Mouse (Mus musculus) forebrain, embryonic 10.5 days (tissue): ENCODE results near the gene Dclre1b. TPM values are rescaled to one million over a fixed set of nuclear protein-coding genes. Genes with fewer than 3 reads are reported as not detected.
"Not testable (repeated sequence)": the region's sequence is repeated elsewhere in the genome, so short reads cannot be mapped to it uniquely, and the experiment has no call there.

Experiments
- DNase-seq: peaks from one replicate; pipeline ENCODE4 v3.0.0-alpha.2; 2017; ENCODE audit warnings: low spot score; ENCODE audit errors: extremely low spot score
- H3K27ac ChIP-seq: fragments of 300-500 bp; sonication (generic); 2 replicates; pipeline ENCODE4 v1.5.1; 2016; ENCODE audit warnings: mild to moderate bottlenecking
- H3K27me3 ChIP-seq: fragments of 300-500 bp; sonication (generic); 2 replicates; pipeline ENCODE4 v1.6.1; 2016; ENCODE audit warnings: mild to moderate bottlenecking; ENCODE audit not compliant: poor library complexity, severe bottlenecking
- H3K36me3 ChIP-seq: fragments of 300-500 bp; sonication (generic); replicated peaks from 2 replicates; pipeline ENCODE4 v1.6.1; 2016; ENCODE audit warnings: mild to moderate bottlenecking, moderate library complexity
- H3K4me1 ChIP-seq: fragments of 300-500 bp; sonication (generic); 2 replicates; pipeline ENCODE4 v1.6.1; 2016
- H3K4me3 ChIP-seq: fragments of 300-500 bp; sonication (generic); 2 replicates; pipeline ENCODE4 v1.5.1; 2016; ENCODE audit warnings: mild to moderate bottlenecking, moderate library complexity
- H3K9me3 ChIP-seq: fragments of 300-500 bp; sonication (generic); 2 replicates; pipeline ENCODE4 v1.6.1; 2016; ENCODE audit warnings: mild to moderate bottlenecking, moderate library complexity
- WGBS: fragments of 180-500 bp; shearing (Covaris S2); methylation state at CpG from one replicate; pipeline ENCODE4 v1.1.7; 2016; 5-methylcytosine and 5-hydroxymethylcytosine counted together
- polyA plus RNA-seq: library from polyadenylated mRNA; unstranded; fragments of >200 nt; fragmentation: Nextera tagmentation; extraction: Ambion mirVana; gene quantifications from 2 replicates; pipeline ENCODE4 v1.2.1, GENCODE M21; 2016

Dclre1b gene
- polyA plus RNA-seq, 1 experiment from 2014 or later, result 40.5 TPM

DNA sequence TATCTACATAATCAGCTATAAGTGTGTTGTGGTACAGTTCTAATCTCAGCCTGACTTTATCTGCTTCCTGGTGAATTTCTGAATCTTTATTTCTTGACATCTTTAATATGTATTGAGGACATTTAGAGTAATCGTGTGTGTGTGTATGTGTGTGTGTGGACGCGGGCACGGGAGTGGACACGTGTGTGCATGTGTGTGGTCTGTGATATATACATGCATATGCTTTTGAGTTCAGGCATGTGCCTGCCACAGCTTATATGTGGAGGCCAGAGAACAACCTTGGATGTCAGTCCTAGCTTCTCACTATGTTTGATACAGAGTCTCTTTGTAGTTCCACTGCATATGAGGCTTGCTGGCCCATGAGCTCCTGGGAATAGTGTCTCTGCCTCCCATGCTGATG lies 27.2 kb upstream of the Dclre1b start:
- Histone ChIP-seq H3K4me1 (no peaks in the 10 kb centered on the region), H3K27ac (no peak overlapping the region), H3K36me3 (no peaks in the 10 kb centered on the region), H3K4me3 (no peak overlapping the region), H3K27me3 (no peaks in the 10 kb centered on the region), H3K9me3 (no peaks in the 10 kb centered on the region; the same call in 1 of the 2 replicates)
- DNase-seq, result no peak
- WGBS, result 96% methylated on average over 5 of the region's 5 CpGs

DNA sequence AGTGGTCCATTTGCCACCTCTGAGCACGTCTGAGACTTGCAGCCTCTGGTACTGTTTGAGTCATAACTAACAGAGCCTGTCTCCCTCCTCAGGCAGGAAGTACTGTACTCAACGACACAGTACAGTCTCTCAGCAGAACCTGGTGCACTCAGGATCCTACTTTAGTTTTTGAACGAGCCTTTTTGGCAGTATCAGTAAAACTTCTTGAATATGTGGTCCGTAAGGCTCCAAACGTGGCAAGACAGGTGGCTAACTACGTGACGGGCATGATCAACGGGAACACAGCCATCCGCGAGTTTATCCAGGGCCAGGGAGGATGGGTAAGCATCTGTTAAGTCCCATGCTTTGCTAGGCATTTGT lies 26.7 kb upstream of the Dclre1b start:
- 89% methylated on average over 10 of the region's 10 CpGs for WGBS
- H3K4me3 ChIP-seq, result no peak overlapping the region
- H3K9me3 ChIP-seq, result no peaks in the 10 kb centered on the region; the same call in 1 of the 2 replicates
- H3K36me3 ChIP-seq, result no peaks in the 10 kb centered on the region
- H3K27me3 ChIP-seq, result no peaks in the 10 kb centered on the region
- H3K4me1 ChIP-seq, result no peaks in the 10 kb centered on the region
- DNase-seq, result no peak
- H3K27ac ChIP-seq, result no peak overlapping the region

DNA sequence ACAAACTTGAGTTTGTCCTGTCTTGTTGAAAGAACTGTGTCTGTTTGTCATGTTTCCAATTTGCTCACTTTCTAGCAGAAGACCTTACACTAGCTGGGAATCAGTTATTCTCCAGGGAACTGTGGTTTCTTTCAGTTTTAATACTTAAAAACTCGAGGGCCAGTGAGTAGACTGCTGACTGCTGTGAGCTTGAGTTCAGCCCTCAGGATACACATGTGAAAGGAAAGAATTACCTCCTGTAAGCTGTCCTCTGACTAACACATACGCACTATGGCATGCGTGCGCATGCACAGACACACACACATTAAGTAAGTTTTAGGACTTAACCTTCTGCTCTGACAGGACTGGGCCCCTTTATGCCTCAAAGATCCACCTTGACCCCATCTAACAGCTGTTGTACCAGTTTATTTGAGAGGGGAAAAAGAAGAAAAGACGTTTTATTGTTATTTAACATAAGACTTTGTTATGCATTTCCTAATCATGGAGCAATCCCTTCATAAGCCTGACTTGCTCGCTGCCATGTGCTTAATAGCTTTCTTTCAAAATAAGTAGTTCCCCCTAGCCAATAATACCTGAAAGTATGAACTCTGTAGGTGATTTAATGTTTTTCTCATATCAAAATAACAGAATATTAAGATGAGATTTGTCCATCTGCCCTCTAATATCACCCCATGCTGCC lies 26.2 kb upstream of the Dclre1b start:
- Histone ChIP-seq H3K36me3 (no peaks in the 10 kb centered on the region), H3K4me1 (no peaks in the 10 kb centered on the region), H3K4me3 (no peak overlapping the region), H3K9me3 (no peaks in the 10 kb centered on the region), H3K27me3 (no peaks in the 10 kb centered on the region), H3K27ac (no peak overlapping the region)
- no peak for DNase-seq
- WGBS, result 85% methylated on average over 6 of the region's 6 CpGs

DNA sequence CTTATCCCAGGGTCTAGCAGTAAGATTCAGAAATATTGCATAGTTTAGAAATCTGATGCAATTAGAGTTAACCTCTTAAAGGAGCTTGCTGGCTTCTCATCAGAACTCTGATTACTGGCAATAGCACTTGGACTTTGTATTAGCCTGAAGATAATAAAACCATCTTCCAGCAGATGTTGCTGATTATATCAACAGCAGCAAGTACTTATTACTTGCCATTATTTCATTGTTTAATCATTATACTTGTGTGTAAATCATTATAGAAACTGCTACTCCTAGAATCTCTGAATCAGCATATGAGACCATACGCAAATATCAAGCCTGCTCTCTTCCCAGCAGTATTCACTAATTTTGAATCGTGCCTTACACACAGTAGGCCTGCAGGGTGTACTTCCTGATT lies 24.8 kb upstream of the Dclre1b start:
- no peaks in the 10 kb centered on the region for H3K36me3 ChIP-seq
- DNase-seq, result no peak
- no peak overlapping the region for H3K27ac ChIP-seq
- H3K4me1 ChIP-seq, result no peaks in the 10 kb centered on the region
- 91% methylated on average over 2 of the region's 2 CpGs for WGBS
- no peak overlapping the region for H3K4me3 ChIP-seq
- no peaks in the 10 kb centered on the region for H3K9me3 ChIP-seq
- H3K27me3 ChIP-seq, result no peaks in the 10 kb centered on the region

DNA sequence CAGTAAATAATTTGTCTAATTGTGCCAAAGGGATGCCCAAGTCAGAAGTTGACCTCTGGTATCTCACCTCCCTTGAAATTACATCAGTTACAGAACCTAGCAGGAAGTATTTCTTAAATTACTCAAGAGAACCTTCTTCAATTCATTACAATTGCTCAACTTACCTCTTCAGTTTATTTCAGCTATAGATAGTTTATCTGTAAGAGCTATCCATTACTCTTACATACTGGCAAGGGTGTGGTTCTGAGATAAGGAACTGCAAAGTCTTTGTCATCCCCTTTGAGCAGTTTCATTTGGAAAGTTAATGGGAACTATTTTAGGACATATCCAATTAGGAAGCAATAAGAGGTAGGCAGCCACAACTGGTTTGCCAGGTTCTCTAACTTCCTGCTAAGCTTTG lies 23.2 kb upstream of the Dclre1b start, which contains the start of gene Bcl2l15:
TSS of gene Bcl2l15 (plus strand) at position 176 of the 400 bp plus-strand sequence.
- no peak for DNase-seq
- H3K36me3 ChIP-seq, result no peaks in the 10 kb centered on the region

DNA sequence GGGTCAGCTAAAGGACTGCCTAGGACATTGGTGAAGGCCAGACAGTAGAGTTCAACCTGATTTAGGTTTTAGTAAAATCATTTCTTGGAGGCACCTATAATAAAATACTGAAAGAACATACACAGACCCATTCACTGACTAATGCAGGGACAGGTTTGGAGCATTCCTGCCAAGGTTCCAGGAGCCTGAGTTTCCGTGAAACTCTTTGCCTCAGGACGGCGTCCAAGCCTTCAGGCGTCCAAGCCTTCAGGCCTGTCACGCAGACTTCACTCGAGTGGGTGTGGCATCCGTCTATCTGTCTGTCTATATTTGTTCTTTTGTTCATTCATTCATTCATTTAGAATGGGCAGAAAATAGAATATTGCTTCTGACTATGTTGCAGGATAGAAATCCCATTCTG lies 21.9 kb upstream of the Dclre1b start:
- H3K9me3 ChIP-seq, result no peaks in the 10 kb centered on the region
- H3K27ac ChIP-seq, result no peak overlapping the region
- no peaks in the 10 kb centered on the region for H3K4me1 ChIP-seq
- H3K4me3 ChIP-seq, result no peak overlapping the region
- no peaks in the 10 kb centered on the region for H3K36me3 ChIP-seq
- WGBS, result 90% methylated on average over 7 of the region's 7 CpGs
- H3K27me3 ChIP-seq, result no peaks in the 10 kb centered on the region
- DNase-seq, result no peak

More for the DNA sequence above, 23.2 kb upstream of the Dclre1b start, which contains the start of gene Bcl2l15:
- Histone ChIP-seq H3K4me3 (no peak within 1 kb of the TSS), H3K27me3 (no peaks in the 10 kb centered on the region), H3K27ac (no peak within 1 kb of the TSS), H3K9me3 (no peaks in the 10 kb centered on the region), H3K4me1 (no peaks in the 10 kb centered on the region)

DNA sequence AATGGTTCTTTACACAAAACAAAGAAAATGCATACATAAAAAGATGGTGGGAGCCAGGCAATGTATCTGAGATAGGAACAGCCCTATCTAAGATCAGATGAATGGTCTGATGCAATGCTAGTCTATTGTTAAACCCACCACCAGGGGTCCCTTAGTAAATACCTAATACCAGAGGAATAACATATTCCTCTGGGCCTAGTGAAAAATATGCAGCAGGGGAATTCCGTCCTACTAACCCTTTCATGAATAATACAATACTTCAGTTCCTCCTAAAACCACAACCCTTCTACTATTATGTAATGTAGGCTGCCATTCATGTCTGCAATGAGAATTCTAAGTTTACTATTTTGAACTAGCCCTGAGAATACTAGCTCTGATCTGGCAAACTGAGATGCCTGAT lies 21.4 kb upstream of the Dclre1b start:
- 67% methylated on average over 1 of the region's 1 CpGs for WGBS
- H3K36me3 ChIP-seq, H3K27me3 ChIP-seq, H3K9me3 ChIP-seq, H3K27ac ChIP-seq, H3K4me3 ChIP-seq, DNase-seq, H3K4me1 ChIP-seq: not testable (repeated sequence)

DNA sequence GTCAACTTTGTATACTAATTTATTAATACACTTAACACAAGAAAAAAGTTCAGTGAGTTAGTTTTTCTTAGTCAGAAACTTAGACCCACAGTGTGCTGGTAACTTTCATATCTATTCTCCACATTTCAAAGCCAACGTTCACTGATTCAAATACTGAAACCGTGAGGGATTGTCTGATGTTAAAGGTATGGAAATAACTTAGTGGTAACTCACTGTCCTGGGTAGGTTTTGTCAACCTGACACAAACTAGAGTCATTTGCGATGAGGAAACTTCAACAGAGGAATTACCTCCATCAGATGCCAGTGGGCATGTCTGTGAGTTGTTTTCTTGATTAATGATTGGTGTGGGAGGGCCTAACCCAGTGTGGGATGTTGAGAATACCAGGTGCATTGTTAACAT lies 19.8 kb upstream of the Dclre1b start:
- no peaks in the 10 kb centered on the region for H3K4me1 ChIP-seq
- H3K9me3 ChIP-seq, result no peaks in the 10 kb centered on the region
- no peak overlapping the region for H3K27ac ChIP-seq
- H3K27me3 ChIP-seq, result no peaks in the 10 kb centered on the region
- DNase-seq, result no peak
- WGBS, result 87% methylated on average over 3 of the region's 3 CpGs
- H3K4me3 ChIP-seq, result no peak overlapping the region
- no peaks in the 10 kb centered on the region for H3K36me3 ChIP-seq

DNA sequence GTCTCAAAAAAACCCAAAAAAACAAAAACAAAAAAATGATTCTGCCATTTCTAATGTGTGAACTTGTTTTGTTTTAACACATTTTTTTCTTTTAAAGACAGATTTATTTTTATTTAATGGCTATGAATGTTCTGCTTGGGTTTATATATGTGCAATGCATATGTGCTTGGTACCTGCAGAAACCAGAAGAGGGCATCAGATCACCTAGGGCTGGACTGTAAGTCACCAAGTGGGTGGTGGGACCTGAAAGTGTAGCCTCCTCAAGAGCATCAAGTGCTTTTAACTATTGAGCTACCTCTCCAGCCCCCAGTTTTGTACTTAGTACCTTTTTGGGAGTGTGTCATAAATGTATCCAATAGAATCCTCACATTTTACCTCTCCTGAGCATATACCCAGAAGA lies 18.3 kb upstream of the Dclre1b start:
- no peaks in the 10 kb centered on the region for H3K9me3 ChIP-seq
- H3K4me1 ChIP-seq, result no peaks in the 10 kb centered on the region
- H3K36me3 ChIP-seq, result peaks cover 6% of the 10 kb centered on the region
- no peak overlapping the region for H3K4me3 ChIP-seq
- no peak overlapping the region for H3K27ac ChIP-seq
- H3K27me3 ChIP-seq, result no peaks in the 10 kb centered on the region
- no peak for DNase-seq

DNA sequence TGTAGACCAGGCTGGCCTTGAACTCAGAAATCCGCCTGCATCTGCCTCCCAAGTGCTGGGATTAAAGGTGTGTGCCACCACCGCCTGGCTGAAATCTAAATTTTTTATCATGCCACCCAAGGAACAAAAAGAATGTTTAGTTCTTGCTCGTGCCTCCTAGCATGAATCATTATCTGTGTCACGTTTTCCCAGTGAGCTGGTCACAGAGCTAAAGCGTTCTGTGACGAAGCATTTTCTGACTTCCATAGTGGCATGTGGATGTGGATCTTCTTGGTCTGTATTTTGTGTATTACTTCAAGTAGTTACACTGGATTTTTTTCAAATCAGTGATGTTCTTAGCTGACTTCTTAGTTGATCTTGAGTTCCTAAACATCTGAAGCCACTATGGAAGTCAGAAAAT lies 1.7 kb upstream of the Dclre1b start:
- Histone ChIP-seq H3K27ac (no peak overlapping the region), H3K27me3 (no peaks in the 10 kb centered on the region), H3K9me3 (no peaks in the 10 kb centered on the region), H3K4me3 (no peak overlapping the region), H3K36me3 (peaks cover 42% of the 10 kb centered on the region), H3K4me1 (peaks cover 21% of the 10 kb centered on the region)
- 88% methylated on average over 6 of the region's 6 CpGs for WGBS
- no peak for DNase-seq

DNA sequence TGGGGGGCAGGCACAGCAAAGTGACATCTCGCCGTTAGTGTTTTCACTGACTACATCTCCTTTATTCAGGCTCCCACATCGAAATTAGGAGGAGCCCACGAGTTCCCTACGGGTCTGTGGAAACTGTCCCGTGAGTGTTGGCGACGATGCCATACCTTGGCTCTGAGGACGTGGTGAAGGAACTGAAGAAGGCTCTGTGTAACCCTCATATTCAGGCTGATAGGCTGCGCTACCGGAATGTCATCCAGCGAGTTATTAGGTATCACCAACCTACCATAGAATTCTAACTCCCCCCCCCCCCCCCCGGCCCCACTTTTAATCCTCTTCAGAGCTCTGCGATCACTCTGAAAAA lies 531 bp upstream of the Dclre1b start:
- Histone ChIP-seq H3K9me3 (no peaks in the 10 kb centered on the region), H3K36me3 (peaks cover 41% of the 10 kb centered on the region), H3K27ac (peak overlapping the region; percentile 93), H3K4me3 (peak overlapping the region; percentile 85), H3K4me1 (peaks cover 21% of the 10 kb centered on the region), H3K27me3 (no peaks in the 10 kb centered on the region)
- WGBS, result 2% methylated on average over 14 of the region's 14 CpGs
- no peak for DNase-seq

DNA sequence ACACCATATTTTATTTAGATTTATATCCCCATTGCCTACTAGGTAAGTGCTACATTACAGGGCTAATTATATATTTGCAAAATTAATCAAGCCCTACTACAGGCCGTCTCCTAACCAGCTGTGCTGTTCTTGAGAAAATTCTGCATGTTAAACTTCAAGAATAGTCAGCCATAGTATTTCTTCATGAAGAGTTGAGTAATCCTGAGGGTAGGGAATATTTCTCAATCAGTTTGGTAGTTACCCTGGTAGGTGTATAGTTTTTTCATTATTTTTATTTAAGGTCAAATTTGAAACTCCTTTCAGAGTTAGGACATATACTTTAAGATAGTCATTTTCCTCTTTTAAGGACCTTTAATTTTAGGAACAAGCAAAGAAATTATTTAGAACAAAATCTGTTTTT lies 3.6 kb downstream of the Dclre1b start:
- WGBS, result 85% methylated on average over 1 of the region's 1 CpGs
- no peak for DNase-seq
- H3K36me3 ChIP-seq, result peaks cover 67% of the 10 kb centered on the region

DNA sequence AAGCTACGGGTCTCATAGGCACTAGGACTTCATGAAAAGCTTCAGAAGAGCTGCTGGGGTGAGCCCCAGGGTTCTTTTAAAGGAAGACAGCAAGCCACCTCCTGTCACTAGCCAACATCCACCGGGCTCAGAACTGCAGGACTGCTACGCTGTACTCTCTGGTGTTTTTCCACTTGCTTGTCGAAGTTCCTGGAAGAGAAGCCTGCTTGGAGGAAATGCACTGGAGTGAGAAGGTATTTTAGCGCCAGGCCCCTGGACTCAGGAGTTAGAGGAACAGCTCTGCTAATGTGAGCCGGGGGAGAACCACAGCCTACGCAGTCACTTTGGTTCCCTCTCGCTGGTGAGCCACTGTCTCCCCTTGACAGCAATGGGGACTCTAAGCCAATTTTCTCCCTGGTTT lies 6.4 kb downstream of the Dclre1b start:
- Histone ChIP-seq H3K27me3 (no peaks in the 10 kb centered on the region), H3K4me1 (peaks cover 4% of the 10 kb centered on the region), H3K4me3 (no peak overlapping the region), H3K27ac (no peak overlapping the region), H3K9me3 (no peaks in the 10 kb centered on the region), H3K36me3 (peaks cover 68% of the 10 kb centered on the region)
- DNase-seq, result no peak
- 92% methylated on average over 8 of the region's 8 CpGs for WGBS

More for the DNA sequence above, 3.6 kb downstream of the Dclre1b start:
- Histone ChIP-seq H3K4me1 (peaks cover 21% of the 10 kb centered on the region), H3K27me3 (no peaks in the 10 kb centered on the region), H3K4me3 (no peak overlapping the region), H3K27ac (no peak overlapping the region), H3K9me3 (no peaks in the 10 kb centered on the region)
